Mouse (Mus musculus): ENCODE results near the gene Traf4.

- no peak for TF ChIP-seq EP300 (IDR thresholded peaks at IDR 0.05; ENCODE audit: low read depth)
- no peak for TF ChIP-seq CTCF (IDR thresholded peaks at IDR 0.05; ENCODE audit: low read depth)
These were observed 1.3 kb upstream of the Traf4 start for GRCm38 (mm10) chr11:78166640-78167039.

All from liver, embryonic 14.5 days (tissue).